In genomic region chr11:115151755-115152429, GRCm38 (mm10) we compare ENCODE assay signal across 8 mouse cellular contexts. TPM values are rescaled to one million over a fixed set of nuclear protein-coding genes. Genes with fewer than 3 reads are reported as not detected.
DNase-seq lines count a peak whose midpoint lies in the region; ATAC-seq lines count a peak whose summit lies in the region.

No protein-coding gene starts in this region.

- H3K27ac ChIP-seq in midbrain, embryonic 13.5 days: peak overlapping the region; percentile 46; the same call in 1 of the 2 replicates

- H3K36me3 ChIP-seq in midbrain, embryonic 13.5 days: no peaks in the 10 kb centered on the region

- H3K9ac ChIP-seq in midbrain, embryonic 13.5 days (replicated peaks): peak overlapping the region; percentile 60

- ATAC-seq in midbrain, embryonic 13.5 days: peak; percentile 80
- no peak for ATAC-seq in erythroid progenitor cell, adult 5-6 weeks (replicated peaks; ENCODE audit: low FRiP score, poor library complexity, severe bottlenecking)

- 4% methylated on average over 15 of the region's 15 CpGs for WGBS in midbrain, embryonic 13.5 days

- no peaks in the 10 kb centered on the region for H3K9me3 ChIP-seq in midbrain, embryonic 13.5 days

- H3K4me1 ChIP-seq in midbrain, embryonic 13.5 days (replicated peaks): peaks cover 29% of the 10 kb centered on the region

- intact Hi-C loops in heart, postnatal 10 days (cut with DNase I): no loop called here

- H3K4me2 ChIP-seq in midbrain, embryonic 13.5 days (replicated peaks): peak overlapping the region; percentile 57

- peaks cover 44% of the 10 kb centered on the region for H3K27me3 ChIP-seq in midbrain, embryonic 13.5 days

- DNase-seq in urinary bladder, postnatal 14 days (ENCODE audit: low spot score): peak; percentile 63
- DNase-seq in urinary bladder, adult 2 months (ENCODE audit: low spot score): no peak
- DNase-seq in embryo, embryonic 10 days (ENCODE audit: low spot score): peak; percentile 90
- DNase-seq in heart, postnatal 10 days: peak; percentile 61 to 73
- DNase-seq in kidney, postnatal 4 days: peak; percentile 83 to 84
- DNase-seq in frontal cortex, postnatal 14 days (ENCODE audit: low spot score in 2 of 2): no peak

- H3K4me3 ChIP-seq in midbrain, embryonic 13.5 days (replicated peaks): peak overlapping the region; percentile 39

RNA-seq across cellular contexts. Expression of gene Slc9a3r1, which starts 11.2 kb away (rescaled TPM):
- 67.7 and 76.3 TPM in 2 replicates for polyA plus RNA-seq in urinary bladder, adult 2 months (2012; rRNA removed)
- total RNA-seq in heart, postnatal 10 days (2021): 10 to 100 TPM; 11.9 to 17.4 TPM
- 30.4 and 34.3 TPM in 2 replicates for polyA plus RNA-seq in midbrain, embryonic 13.5 days (2015; fragmentation: Nextera tagmentation; extraction: Ambion mirVana)
- total RNA-seq in erythroid progenitor cell, adult 5-6 weeks (2015; ENCODE audit: low replicate concordance): 15.1 and 16.8 TPM in 2 replicates
- 13.1 and 13.7 TPM in 2 replicates for total RNA-seq in erythroid progenitor cell, adult 5-6 weeks (2017; ENCODE audit: low replicate concordance)

RNA-seq across cellular contexts. Expression of gene Cd300lf, which starts 18.1 kb away (rescaled TPM):
- 0.52 and 1.5 TPM in 2 replicates for polyA plus RNA-seq in urinary bladder, adult 2 months (2012; rRNA removed)
- under 1 TPM; 0.15 to 0.48 TPM for total RNA-seq in heart, postnatal 10 days (2021)
- 0.28 TPM in 1 of 2 replicates, not detected in the other for polyA plus RNA-seq in midbrain, embryonic 13.5 days (2015; fragmentation: Nextera tagmentation; extraction: Ambion mirVana)
- 1.7 and 2.9 TPM in 2 replicates for total RNA-seq in erythroid progenitor cell, adult 5-6 weeks (2015; ENCODE audit: low replicate concordance)
- 8.6 and 10.7 TPM in 2 replicates for total RNA-seq in erythroid progenitor cell, adult 5-6 weeks (2017; ENCODE audit: low replicate concordance)

RNA-seq across cellular contexts. Expression of gene Tmem104, which starts 35.4 kb away (rescaled TPM):
- 7.0 and 9.4 TPM in 2 replicates for polyA plus RNA-seq in urinary bladder, adult 2 months (2012; rRNA removed)
- 10 to 100 TPM; 10.9 TPM for total RNA-seq in heart, postnatal 10 days (2021)
- polyA plus RNA-seq in midbrain, embryonic 13.5 days (2015; fragmentation: Nextera tagmentation; extraction: Ambion mirVana): 10.3 and 10.7 TPM in 2 replicates
- 5.0 and 6.3 TPM in 2 replicates for total RNA-seq in erythroid progenitor cell, adult 5-6 weeks (2015; ENCODE audit: low replicate concordance)
- 0.64 and 6.3 TPM in 2 replicates for total RNA-seq in erythroid progenitor cell, adult 5-6 weeks (2017; ENCODE audit: low replicate concordance)

RNA-seq across cellular contexts. Expression of gene Nat9, which starts 35.8 kb away (rescaled TPM):
- 27.5 and 32.2 TPM in 2 replicates for polyA plus RNA-seq in urinary bladder, adult 2 months (2012; rRNA removed)
- 10 to 100 TPM; 14.8 to 19.9 TPM for total RNA-seq in heart, postnatal 10 days (2021)
- polyA plus RNA-seq in midbrain, embryonic 13.5 days (2015; fragmentation: Nextera tagmentation; extraction: Ambion mirVana): 20.9 and 23.7 TPM in 2 replicates
- 9.2 and 11.2 TPM in 2 replicates for total RNA-seq in erythroid progenitor cell, adult 5-6 weeks (2015; ENCODE audit: low replicate concordance)
- total RNA-seq in erythroid progenitor cell, adult 5-6 weeks (2017; ENCODE audit: low replicate concordance): 2.3 TPM in 1 of 2 replicates, not detected in the other

Comparison
In these comparisons a context has a peak if more than half of its experiments do, and no peak if none do; other contexts are left out.
1. DNase-seq: peak in urinary bladder, postnatal 14 days (single experiment), embryo, embryonic 10 days (single experiment), heart, postnatal 10 days (2 of 2) and kidney, postnatal 4 days (2 of 2); none in urinary bladder, adult 2 months (single experiment) and frontal cortex, postnatal 14 days (0 of 2).